Mouse (Mus musculus) mouse trophoblast stem cell (cell line): ENCODE measurements around the gene Lyg1.

Experiments used
- in situ Hi-C, 2 experiments: fragments of 300-500 bp; cut with MseI, MboI; formaldehyde crosslinking; loops; 2 replicates in 1 of 2; 3 replicates in 1 of 2; pipeline ENCODE4 v1.15.1; 2025

The Lyg1 gene

GRCm38 (mm10) chr1:37957659-37958058, at the start of gene Lyg1:
Gene Lyg1 (minus strand): TSS chr1:37957759.
- in situ Hi-C loops: no loop called here

- in situ Hi-C loops: no loop called here
Observed at GRCm38 (mm10) chr1:38006741-38007140, 49.2 kb upstream of the Lyg1 start.

GRCm38 (mm10) chr1:38003046-38003445, 45.5 kb upstream of the Lyg1 start:
- in situ Hi-C loops: no loop called here

GRCm38 (mm10) chr1:38001956-38002355, 44.4 kb upstream of the Lyg1 start:
- in situ Hi-C loops: no loop called here

DNA sequence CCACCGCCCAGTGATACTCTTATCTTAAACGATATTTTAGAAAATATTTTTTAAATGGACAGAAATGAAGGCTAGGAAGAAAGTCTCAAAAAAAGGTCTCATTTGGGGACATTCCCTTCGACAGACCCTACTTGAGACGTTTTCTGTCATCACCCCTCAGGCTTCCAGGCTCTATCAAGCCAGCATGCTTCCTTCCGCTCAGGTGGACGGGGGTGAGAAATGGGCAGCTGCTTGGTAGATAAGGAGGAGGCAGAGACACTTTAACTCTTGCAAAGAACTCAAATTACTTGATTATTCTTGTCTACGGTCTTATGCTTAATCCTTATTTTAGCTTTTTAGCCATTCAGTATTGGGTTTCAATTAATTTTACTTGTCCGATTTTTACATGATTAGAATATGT, 43.3 kb upstream of the Lyg1 start:
- in situ Hi-C loops: no loop called here

DNA sequence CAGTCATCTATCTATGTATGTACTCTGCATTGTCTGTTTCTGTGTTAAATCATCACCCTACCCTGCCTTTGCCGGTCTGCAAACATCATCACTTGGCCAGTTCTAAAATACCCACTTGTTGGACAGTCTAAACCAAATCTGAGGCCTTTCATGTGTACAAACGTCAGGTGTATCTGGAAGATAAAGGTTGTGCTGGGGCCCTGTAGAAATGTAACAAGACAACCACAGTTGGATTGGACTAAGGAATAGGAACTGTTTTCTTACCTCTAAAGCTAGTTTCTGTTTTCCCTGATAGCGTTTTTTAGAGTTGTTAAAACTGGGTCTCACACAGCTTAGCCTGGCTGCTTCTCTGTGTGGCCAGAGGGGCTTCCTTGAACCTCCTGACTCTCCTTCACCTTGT, 42.0 kb upstream of the Lyg1 start:
- in situ Hi-C loops: no loop called here

DNA sequence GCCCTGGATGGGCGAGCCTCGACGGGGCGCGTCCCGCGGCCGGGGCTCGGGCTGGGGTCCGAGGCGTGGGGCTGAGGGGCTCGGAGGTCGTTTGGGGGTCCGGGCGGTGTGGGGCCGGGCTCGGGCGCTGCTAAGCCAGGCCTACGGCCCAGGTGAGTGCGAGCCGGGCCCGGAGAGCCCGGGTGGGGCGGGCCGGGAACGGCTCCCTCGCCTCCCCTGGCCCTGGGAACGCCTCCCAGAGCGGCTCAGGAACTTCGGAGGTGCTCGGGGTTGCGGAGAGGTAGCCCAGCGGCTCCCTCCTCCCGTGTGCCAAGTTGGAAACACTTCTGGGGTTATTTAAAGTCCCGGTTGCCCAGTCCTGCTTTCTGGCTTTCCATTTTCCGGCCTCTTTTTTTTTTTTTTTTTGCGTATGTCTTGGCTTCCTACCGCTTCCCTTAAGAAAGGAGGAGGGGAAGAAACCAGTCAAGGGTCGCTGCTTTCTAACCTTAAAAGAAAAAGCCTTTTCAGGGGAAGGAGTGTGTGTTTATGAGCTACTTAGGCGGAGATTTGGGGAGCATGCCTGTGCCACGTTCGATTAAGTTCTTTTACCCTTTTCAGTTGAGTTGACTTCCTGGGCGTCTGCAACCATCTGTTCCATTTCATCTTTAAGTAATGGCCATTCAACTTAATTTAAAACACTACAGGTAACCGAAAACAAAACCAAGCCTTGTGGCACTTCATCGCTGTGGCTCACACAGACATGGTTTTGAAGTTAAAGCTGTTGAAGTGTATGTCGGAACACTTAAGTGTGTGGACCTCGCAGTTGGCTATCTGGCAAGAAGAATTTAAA, 41.0 kb upstream of the Lyg1 start:
- in situ Hi-C loops: no loop called here

DNA sequence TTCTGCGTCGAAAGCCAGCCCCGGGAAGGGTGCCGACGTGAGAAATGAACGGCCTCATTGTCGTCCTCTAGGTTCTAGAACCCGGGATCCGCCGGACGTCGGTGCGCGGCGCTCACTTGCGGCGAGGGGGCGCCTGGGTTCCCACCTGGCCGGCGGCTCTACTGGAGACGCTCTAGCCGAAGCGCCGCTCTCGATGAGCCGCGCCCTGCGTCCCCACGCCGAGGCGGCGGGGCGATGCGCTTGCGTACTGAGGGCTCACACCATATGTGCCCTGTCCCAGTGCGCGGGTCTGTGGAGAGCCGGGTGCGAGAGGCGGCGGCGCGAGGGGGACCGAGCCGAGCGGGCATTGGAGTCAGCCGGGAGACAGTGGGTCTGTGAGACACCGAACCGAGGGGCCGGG, 40.3 kb upstream of the Lyg1 start, which contains the start of the genes Txndc9 and Eif5b:
Gene Txndc9 (minus strand): TSS at position 27 of the 400 bp plus-strand sequence.
Gene Eif5b (plus strand): TSS at position 144 of the 400 bp plus-strand sequence.
- in situ Hi-C loops: no loop called here

GRCm38 (mm10) chr1:37996877-37997484, 39.4 kb upstream of the Lyg1 start:
- in situ Hi-C loops: no loop called here

- in situ Hi-C loops: no loop called here
Observed at GRCm38 (mm10) chr1:37996226-37996625, 38.7 kb upstream of the Lyg1 start.

DNA sequence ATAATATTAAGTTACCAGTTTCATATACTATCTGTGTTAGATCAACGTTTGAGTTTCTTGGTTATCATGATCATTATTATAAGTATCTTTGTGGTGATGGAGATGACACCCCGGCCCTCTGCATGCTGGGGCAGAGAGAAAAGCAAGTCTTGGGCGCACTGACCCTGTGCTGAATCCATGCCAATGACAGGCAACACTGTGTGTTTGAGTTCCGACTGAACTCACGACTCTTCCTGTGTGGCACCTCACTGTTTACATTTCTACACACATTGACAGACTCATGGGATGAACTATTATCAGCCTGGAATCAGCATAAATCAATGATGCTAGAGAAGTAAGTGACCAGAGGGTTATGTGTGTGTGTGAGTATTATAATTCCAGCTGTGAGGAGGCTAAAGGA, 30.3 kb upstream of the Lyg1 start:
- in situ Hi-C loops: loop anchor here in 1 of 2 experiments (10.0 kb wide), 1 partner anchor 53 kb away; no protein-coding TSS in a partner anchor

DNA sequence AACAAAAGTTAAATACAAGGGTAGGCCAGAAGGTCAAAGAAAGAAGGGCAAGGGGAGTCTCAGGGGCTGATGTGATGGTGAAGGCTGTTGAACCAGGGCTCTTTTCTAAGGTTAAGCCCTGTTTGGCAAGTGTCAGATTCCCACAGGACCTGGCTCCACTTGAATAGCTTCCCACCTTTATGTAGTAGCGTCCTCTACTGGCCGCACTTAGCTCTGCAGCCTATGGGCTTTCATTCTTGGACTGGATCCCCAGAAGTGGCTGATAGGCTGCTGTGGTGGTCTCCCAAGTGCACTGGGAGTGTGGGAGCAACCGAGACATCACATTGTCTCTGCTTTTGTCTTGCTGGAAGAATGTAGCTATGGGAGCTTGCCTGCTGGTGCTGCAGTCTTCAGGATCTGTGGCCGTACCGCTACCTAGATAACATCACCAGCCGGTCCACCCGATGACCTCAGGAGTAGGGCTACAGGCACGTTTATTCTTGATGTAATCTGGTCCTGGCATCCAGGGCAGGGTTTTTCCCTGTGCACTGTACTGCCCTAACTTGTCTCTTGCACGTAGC, 28.3 kb upstream of the Lyg1 start:
- in situ Hi-C loops: loop anchor here in 1 of 2 experiments (10.0 kb wide), 1 partner anchor 51 kb away; no protein-coding TSS in a partner anchor

GRCm38 (mm10) chr1:37984326-37984725, 26.8 kb upstream of the Lyg1 start:
- in situ Hi-C loops: loop anchor here in 1 of 2 experiments (10.0 kb wide), 1 partner anchor 50 kb away; no protein-coding TSS in a partner anchor

- in situ Hi-C loops: loop anchor here in 1 of 2 experiments (5.0 kb wide), 1 partner anchor 35 kb away; no protein-coding TSS in a partner anchor
Observed at GRCm38 (mm10) chr1:37977303-37977702, 19.7 kb upstream of the Lyg1 start.

DNA sequence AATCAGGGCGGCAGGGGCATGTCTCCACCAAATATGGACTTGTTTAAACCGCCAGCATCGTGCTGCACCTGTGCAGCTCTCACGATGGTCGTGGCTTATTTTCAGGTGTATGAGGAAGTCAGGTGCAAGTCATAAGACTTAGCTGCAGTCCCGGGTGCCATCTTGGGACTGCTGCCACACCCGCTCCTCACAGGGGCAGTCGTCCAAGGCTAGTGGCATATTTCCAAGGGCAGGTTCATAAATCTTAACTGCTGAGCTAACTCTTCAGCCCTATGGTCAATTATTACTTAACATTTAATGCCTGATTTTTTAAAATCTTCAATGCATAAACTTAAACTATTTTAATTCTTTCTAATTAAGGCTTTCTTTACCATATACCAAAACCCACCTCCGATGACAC, 19.1 kb upstream of the Lyg1 start:
- in situ Hi-C loops: loop anchor here in 1 of 2 experiments (5.0 kb wide), 1 partner anchor 34 kb away; no protein-coding TSS in a partner anchor

- in situ Hi-C loops: no loop called here
Observed at GRCm38 (mm10) chr1:37971520-37971919, 14.0 kb upstream of the Lyg1 start.

DNA sequence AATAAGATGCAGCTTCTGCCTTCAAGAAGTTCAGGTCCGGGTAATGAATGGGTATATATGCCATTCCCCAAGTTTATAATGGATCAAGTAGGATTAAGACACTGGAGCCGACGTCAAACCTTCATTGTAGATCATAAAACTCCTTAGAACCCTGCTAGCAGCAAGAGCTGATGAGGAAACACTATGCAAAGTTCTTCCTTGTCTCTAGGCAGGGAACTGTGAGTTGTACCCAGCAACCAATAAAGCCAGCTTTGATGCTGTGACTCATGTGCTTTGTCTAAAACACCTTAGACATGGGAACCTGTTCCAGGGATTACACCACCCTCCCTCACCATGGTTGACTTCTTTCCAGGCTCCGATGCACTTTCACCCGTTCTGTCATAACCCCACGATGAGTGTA, 11.2 kb upstream of the Lyg1 start:
- in situ Hi-C loops: no loop called here

DNA sequence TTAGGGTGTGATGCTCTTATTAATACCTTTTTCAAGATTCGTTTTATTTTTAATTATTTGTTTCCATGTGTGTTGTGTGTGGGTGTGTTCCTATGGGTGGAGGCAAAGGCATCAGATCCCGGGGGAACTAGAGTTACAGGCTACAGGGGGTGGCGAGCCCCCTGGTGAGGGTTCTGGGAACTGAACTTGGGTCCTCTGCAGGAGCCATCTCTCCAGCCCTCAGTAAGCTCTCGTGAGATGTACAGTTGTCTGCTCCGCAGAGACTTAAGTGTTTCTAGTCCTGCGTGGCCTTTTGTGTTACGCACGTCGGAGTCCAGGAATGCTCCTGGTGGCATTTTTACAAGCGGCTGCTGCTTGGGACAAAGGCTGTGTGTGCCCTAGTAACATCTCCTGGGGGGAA, 8.0 kb upstream of the Lyg1 start:
- in situ Hi-C loops: no loop called here

DNA sequence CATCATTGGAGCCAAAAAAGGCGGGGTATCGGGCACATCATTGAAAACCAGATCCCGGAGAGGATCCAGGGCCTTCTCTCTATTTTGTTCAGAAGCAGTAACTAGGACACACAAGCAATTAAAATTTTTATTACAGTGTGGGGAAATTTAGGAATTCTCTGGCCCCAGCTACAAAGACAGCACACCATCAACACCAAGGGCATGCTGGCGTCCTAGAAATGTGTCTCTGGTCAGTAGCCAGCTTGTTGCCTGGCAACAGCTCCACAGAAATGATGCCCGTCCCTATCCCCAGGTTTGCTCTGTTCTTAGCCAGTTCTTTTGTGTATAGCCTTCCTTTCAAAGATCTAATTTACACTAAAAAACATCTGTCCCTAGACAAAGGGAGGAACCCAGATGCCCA, 1.9 kb upstream of the Lyg1 start:
- in situ Hi-C loops: no loop called here

GRCm38 (mm10) chr1:37958516-37958915, 957 bp upstream of the Lyg1 start:
- in situ Hi-C loops: no loop called here

DNA sequence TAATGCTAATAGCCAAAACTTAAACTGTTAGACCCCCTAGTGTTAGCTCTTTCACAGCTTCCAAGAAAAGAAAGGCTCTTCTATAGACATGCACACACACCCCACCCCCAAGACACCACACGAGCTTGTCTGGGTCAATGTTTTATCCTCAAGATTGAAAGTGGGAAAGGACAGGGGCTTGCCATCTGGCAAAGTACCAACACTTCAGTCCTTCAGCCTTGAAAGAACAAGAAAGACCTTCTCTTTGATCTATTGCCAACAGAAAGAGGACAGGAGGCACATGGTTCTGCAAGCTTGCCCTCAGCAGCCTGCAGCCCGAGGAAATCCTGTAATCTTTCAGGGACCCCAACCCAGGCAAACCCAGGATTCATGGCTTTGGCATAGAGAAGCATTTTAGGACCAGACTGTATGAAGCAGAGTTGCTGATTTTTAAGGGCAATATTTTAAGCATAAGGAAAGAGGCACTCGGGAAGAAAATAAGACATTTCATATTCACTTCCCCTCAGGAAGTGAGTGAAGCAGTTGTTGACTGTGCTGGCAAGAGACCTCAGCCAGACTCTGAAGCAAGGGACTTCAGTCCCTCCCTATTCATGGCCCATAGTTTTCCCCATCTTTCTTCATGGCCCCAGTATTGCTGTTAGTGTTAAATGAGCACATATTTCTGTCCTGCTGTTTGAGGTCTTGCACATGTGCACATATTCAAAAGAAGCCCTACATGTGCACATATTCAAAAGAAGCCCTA, 698 bp downstream of the Lyg1 start:
- in situ Hi-C loops: no loop called here

DNA sequence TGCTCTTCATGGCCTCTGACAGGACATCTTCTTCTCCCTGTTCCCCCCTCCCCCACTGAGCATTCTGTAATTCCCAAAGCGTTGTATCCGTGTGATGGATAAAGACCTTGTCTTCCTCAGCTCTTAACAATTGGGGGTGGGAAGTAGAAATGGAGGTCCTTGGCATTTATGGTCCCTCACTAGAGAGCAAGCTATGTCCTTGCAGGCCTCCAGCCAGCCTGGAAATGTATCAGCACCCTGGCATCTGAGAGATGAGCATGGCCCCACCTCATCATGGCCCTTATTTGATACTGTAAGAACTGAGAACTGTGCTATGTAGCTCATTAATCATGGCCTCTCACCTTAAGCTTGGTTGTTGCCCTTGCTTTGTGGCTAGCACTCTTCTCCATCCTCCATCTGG, 2.3 kb downstream of the Lyg1 start:
- in situ Hi-C loops: no loop called here
